Mouse (Mus musculus): ENCODE results near the gene Mbtd1. TPM values are rescaled to one million over a fixed set of nuclear protein-coding genes. Genes with fewer than 3 reads are reported as not detected.

Gene Mbtd1
- polyA plus RNA-seq, 1 experiment, result 41.5 TPM

GRCm38 (mm10) chr11:93957746-93958145 lies 72.1 kb downstream of the Mbtd1 start:
- no peak for TF ChIP-seq POLR2A (IDR thresholded peaks at IDR 0.05; ENCODE audit: low read depth, low read length)
- no peak for TF ChIP-seq CTCF (IDR thresholded peaks at IDR 0.05; ENCODE audit: borderline replicate concordance, insufficient read depth, low read length)
- Histone ChIP-seq H3K27ac (ENCODE audit: insufficient read depth, low read length) (peak overlapping the region; percentile 96; the same call in 1 of the 2 replicates), H3K4me3 (ENCODE audit: insufficient read depth, low read length) (no peak overlapping the region), H3K4me1 (ENCODE audit: control insufficient read depth, insufficient read depth, low read length) (peaks cover 11% of the 10 kb centered on the region; the same call in 1 of the 2 replicates)

GRCm38 (mm10) chr11:93961482-93961881 lies 75.8 kb downstream of the Mbtd1 start:
- Histone ChIP-seq H3K27ac (ENCODE audit: insufficient read depth, low read length) (no peak overlapping the region), H3K4me1 (ENCODE audit: control insufficient read depth, insufficient read depth, low read length) (peaks cover 16% of the 10 kb centered on the region; the same call in 1 of the 2 replicates), H3K4me3 (ENCODE audit: insufficient read depth, low read length) (no peak overlapping the region)
- TF ChIP-seq CTCF (IDR thresholded peaks at IDR 0.05; ENCODE audit: borderline replicate concordance, insufficient read depth, low read length) (no peak), POLR2A (IDR thresholded peaks at IDR 0.05; ENCODE audit: low read depth, low read length) (no peak)

- H3K27ac ChIP-seq (ENCODE audit: insufficient read depth, low read length), result no peak overlapping the region
- no peak overlapping the region for H3K4me3 ChIP-seq (ENCODE audit: insufficient read depth, low read length)
- no peak for TF ChIP-seq CTCF (IDR thresholded peaks at IDR 0.05; ENCODE audit: borderline replicate concordance, insufficient read depth, low read length)
- no peak for TF ChIP-seq POLR2A (IDR thresholded peaks at IDR 0.05; ENCODE audit: low read depth, low read length)
Observed at GRCm38 (mm10) chr11:93963013-93963412, 77.4 kb downstream of the Mbtd1 start.

GRCm38 (mm10) chr11:93965391-93965790 lies 79.7 kb downstream of the Mbtd1 start:
- Histone ChIP-seq H3K4me3 (ENCODE audit: insufficient read depth, low read length) (no peak overlapping the region), H3K4me1 (ENCODE audit: control insufficient read depth, insufficient read depth, low read length) (peaks cover 11% of the 10 kb centered on the region; the same call in 1 of the 2 replicates), H3K27ac (ENCODE audit: insufficient read depth, low read length) (no peak overlapping the region)
- TF ChIP-seq CTCF (IDR thresholded peaks at IDR 0.05; ENCODE audit: borderline replicate concordance, insufficient read depth, low read length), result no peak
- no peak for TF ChIP-seq POLR2A (IDR thresholded peaks at IDR 0.05; ENCODE audit: low read depth, low read length)

More at GRCm38 (mm10) chr11:93963013-93963412, 77.4 kb downstream of the Mbtd1 start:
- H3K4me1 ChIP-seq (ENCODE audit: control insufficient read depth, insufficient read depth, low read length), result peaks cover 11% of the 10 kb centered on the region; the same call in 1 of the 2 replicates

GRCm38 (mm10) chr11:93967381-93967780 lies 81.7 kb downstream of the Mbtd1 start:
- H3K27ac ChIP-seq (ENCODE audit: insufficient read depth, low read length), result peak overlapping the region; percentile 22; the same call in 1 of the 2 replicates
- TF ChIP-seq CTCF (IDR thresholded peaks at IDR 0.05; ENCODE audit: borderline replicate concordance, insufficient read depth, low read length) (no peak), POLR2A (IDR thresholded peaks at IDR 0.05; ENCODE audit: low read depth, low read length) (no peak)
- peaks cover 11% of the 10 kb centered on the region; the same call in 1 of the 2 replicates for H3K4me1 ChIP-seq (ENCODE audit: control insufficient read depth, insufficient read depth, low read length)
- peak overlapping the region; percentile 79 for H3K4me3 ChIP-seq (ENCODE audit: insufficient read depth, low read length)

- H3K4me1 ChIP-seq (ENCODE audit: control insufficient read depth, insufficient read depth, low read length), result peaks cover 8% of the 10 kb centered on the region; the same call in 1 of the 2 replicates
- peak within 1 kb of the TSS; percentile 22 for H3K27ac ChIP-seq (ENCODE audit: insufficient read depth, low read length)
Observed at GRCm38 (mm10) chr11:93968005-93968847, 82.6 kb downstream of the Mbtd1 start, which contains the start of the genes Gm20390 and Nme1. Gm20390 (minus strand) TSS chr11:93968293. Nme1 (minus strand) TSS chr11:93968521.

GRCm38 (mm10) chr11:93968848-93969128 lies 83.1 kb downstream of the Mbtd1 start:
- Histone ChIP-seq H3K27ac (ENCODE audit: insufficient read depth, low read length) (no peak overlapping the region), H3K4me1 (ENCODE audit: control insufficient read depth, insufficient read depth, low read length) (peaks cover 2% of the 10 kb centered on the region; the same call in 1 of the 2 replicates), H3K4me3 (ENCODE audit: insufficient read depth, low read length) (no peak overlapping the region)
- TF ChIP-seq CTCF (IDR thresholded peaks at IDR 0.05; ENCODE audit: borderline replicate concordance, insufficient read depth, low read length) (no peak), POLR2A (IDR thresholded peaks at IDR 0.05; ENCODE audit: low read depth, low read length) (0 out of 2 replicates have a peak, but pooled peaks have one; percentile 5)

More at GRCm38 (mm10) chr11:93968005-93968847, 82.6 kb downstream of the Mbtd1 start, which contains the start of the genes Gm20390 and Nme1:
- H3K4me3 ChIP-seq (ENCODE audit: insufficient read depth, low read length), result peak within 1 kb of the TSS; percentile 79
- TF ChIP-seq POLR2A (IDR thresholded peaks at IDR 0.05; ENCODE audit: low read depth, low read length) (peak; percentile 70; the same call in 1 of the 2 replicates), CTCF (IDR thresholded peaks at IDR 0.05; ENCODE audit: borderline replicate concordance, insufficient read depth, low read length) (peak; percentile 59; the same call in 1 of the 2 replicates)

- Histone ChIP-seq H3K27ac (ENCODE audit: insufficient read depth, low read length) (no peak overlapping the region), H3K4me3 (ENCODE audit: insufficient read depth, low read length) (no peak overlapping the region), H3K4me1 (ENCODE audit: control insufficient read depth, insufficient read depth, low read length) (no peaks in the 10 kb centered on the region; the same call in 1 of the 2 replicates)
- TF ChIP-seq CTCF (IDR thresholded peaks at IDR 0.05; ENCODE audit: borderline replicate concordance, insufficient read depth, low read length), result no peak
- TF ChIP-seq POLR2A (IDR thresholded peaks at IDR 0.05; ENCODE audit: low read depth, low read length), result no peak
Observed at GRCm38 (mm10) chr11:93969171-93969570, 83.5 kb downstream of the Mbtd1 start.

- TF ChIP-seq POLR2A (IDR thresholded peaks at IDR 0.05; ENCODE audit: low read depth, low read length) (no peak), CTCF (IDR thresholded peaks at IDR 0.05; ENCODE audit: borderline replicate concordance, insufficient read depth, low read length) (no peak)
- H3K27ac ChIP-seq (ENCODE audit: insufficient read depth, low read length), result no peak overlapping the region
- no peak overlapping the region for H3K4me3 ChIP-seq (ENCODE audit: insufficient read depth, low read length)
- no peaks in the 10 kb centered on the region; the same call in 1 of the 2 replicates for H3K4me1 ChIP-seq (ENCODE audit: control insufficient read depth, insufficient read depth, low read length)
Observed at GRCm38 (mm10) chr11:93969799-93970198, 84.1 kb downstream of the Mbtd1 start.

GRCm38 (mm10) chr11:93972951-93973350 lies 87.3 kb downstream of the Mbtd1 start:
- no peak for TF ChIP-seq CTCF (IDR thresholded peaks at IDR 0.05; ENCODE audit: borderline replicate concordance, insufficient read depth, low read length)
- TF ChIP-seq POLR2A (IDR thresholded peaks at IDR 0.05; ENCODE audit: low read depth, low read length), result no peak
- H3K4me3 ChIP-seq (ENCODE audit: insufficient read depth, low read length), result no peak overlapping the region
- no peaks in the 10 kb centered on the region for H3K4me1 ChIP-seq (ENCODE audit: control insufficient read depth, insufficient read depth, low read length)
- H3K27ac ChIP-seq (ENCODE audit: insufficient read depth, low read length), result no peak overlapping the region
